Mouse (Mus musculus) CH12.LX (cell line): ENCODE results near the gene 6030408B16Rik. TPM values are rescaled to one million over a fixed set of nuclear protein-coding genes. Genes with fewer than 3 reads are reported as not detected.

Experiments used
- DNase-seq: peaks from one replicate; pipeline ENCODE4 v3.0.0-alpha.2; 2013; ENCODE audit errors: extremely low read depth
- H3K27ac ChIP-seq: 2 replicates; pipeline ENCODE4 v1.5.1; 2012; ENCODE audit warnings: low read depth, mild to moderate bottlenecking, control low read depth, moderate library complexity; ENCODE audit not compliant: insufficient read depth
- H3K27me3 ChIP-seq: replicated peaks from 2 replicates; pipeline ENCODE3; 2012; ENCODE audit warnings: inconsistent platforms
- H3K36me3 ChIP-seq, 2 experiments: replicated peaks in 1 of 2; 2 replicates each; pipeline versions ENCODE3 to v1.6.1; 2012; ENCODE audit warnings: inconsistent platforms in 1 of 2, low read length in 1 of 2, mild to moderate bottlenecking in 1 of 2, mixed read lengths in 1 of 2, moderate library complexity in 1 of 2; ENCODE audit not compliant: control insufficient read depth in 1 of 2, insufficient read depth in 1 of 2
- H3K4me1 ChIP-seq, 2 experiments: 2 replicates each; pipeline ENCODE4 v1.6.1; 2012; ENCODE audit warnings: inconsistent platforms in 1 of 2, moderate library complexity in 1 of 2; ENCODE audit not compliant: insufficient read depth in 2 of 2, control insufficient read depth in 1 of 2
- H3K4me2 ChIP-seq: 2 replicates; pipeline ENCODE4 v1.6.1; 2012; ENCODE audit warnings: low read depth, mild to moderate bottlenecking, control low read depth; ENCODE audit not compliant: poor library complexity, insufficient read depth, severe bottlenecking
- H3K4me3 ChIP-seq, 3 experiments: fragments of 150-350 bp in 1 of 3; sonication (generic) in 1 of 3; replicated peaks in 1 of 3; 2 replicates each; pipeline versions ENCODE3 to v1.5.1; 2011 to 2012; ENCODE audit warnings: low read depth in 2 of 3, low read length in 2 of 3, mild to moderate bottlenecking in 2 of 3, moderate library complexity in 2 of 3, control low read depth in 1 of 3, improper control_type of control experiment in 1 of 3, inconsistent platforms in 1 of 3, mixed read lengths in 1 of 3; ENCODE audit not compliant: poor library complexity in 1 of 3
- H3K79me2 ChIP-seq: replicated peaks from 2 replicates; pipeline ENCODE4 v1.6.1; 2012; ENCODE audit warnings: mild to moderate bottlenecking, moderate library complexity; ENCODE audit not compliant: control insufficient read depth, poor library complexity, insufficient read depth, severe bottlenecking; ENCODE audit errors: extremely low read depth
- H3K9ac ChIP-seq: 2 replicates; pipeline ENCODE4 v1.6.1; 2012; ENCODE audit warnings: low read depth, mild to moderate bottlenecking, control low read depth, moderate library complexity; ENCODE audit not compliant: insufficient read depth
- H3K9me3 ChIP-seq: replicated peaks from 2 replicates; pipeline ENCODE3; 2012; ENCODE audit warnings: low read length, inconsistent platforms, mixed read lengths
- CHD2 ChIP-seq: IDR thresholded peaks from 2 replicates; pipeline ENCODE4 v1.6.1; 2011; ENCODE audit warnings: low read length, improper control_type of control experiment
- E2F4 ChIP-seq: IDR thresholded peaks from 2 replicates; pipeline ENCODE4 v1.6.1; 2011; ENCODE audit warnings: low read depth, low read length, improper control_type of control experiment; ENCODE audit not compliant: insufficient replicate concordance
- ELF1 ChIP-seq: IDR thresholded peaks from 2 replicates; pipeline ENCODE4 v1.6.1; 2014; ENCODE audit warnings: low read depth, mild to moderate bottlenecking, inconsistent platforms, low read length, improper control_type of control experiment
- ETS1 ChIP-seq: conservative IDR thresholded peaks from 2 replicates; pipeline ENCODE4 v1.6.1; 2012; ENCODE audit warnings: low read depth, mild to moderate bottlenecking, inconsistent platforms, low read length, improper control_type of control experiment, moderate library complexity
- GABPA ChIP-seq: IDR thresholded peaks from 2 replicates; pipeline ENCODE4 v1.6.1; 2012; ENCODE audit warnings: low read depth, low read length, improper control_type of control experiment, inconsistent platforms; ENCODE audit not compliant: insufficient replicate concordance
- IRF4 ChIP-seq: IDR thresholded peaks from 2 replicates; pipeline ENCODE4 v1.6.1; 2014; ENCODE audit warnings: low read depth, mild to moderate bottlenecking, inconsistent platforms, low read length, improper control_type of control experiment
- KAT2A ChIP-seq: IDR thresholded peaks from 2 replicates; pipeline ENCODE4 v1.6.1; 2012; ENCODE audit warnings: low read length, improper control_type of control experiment, inconsistent platforms; ENCODE audit not compliant: insufficient replicate concordance
- MAX ChIP-seq: IDR thresholded peaks from 2 replicates; pipeline ENCODE4 v1.6.1; 2011; ENCODE audit warnings: low read length, improper control_type of control experiment
- NRF1 ChIP-seq: IDR thresholded peaks from 2 replicates; pipeline ENCODE4 v1.6.1; 2014; ENCODE audit warnings: low read depth, mild to moderate bottlenecking, inconsistent platforms, low read length, improper control_type of control experiment, moderate library complexity
- PAX5 ChIP-seq: IDR thresholded peaks from 2 replicates; pipeline ENCODE4 v1.6.1; 2012; ENCODE audit warnings: low read length, inconsistent platforms, mixed read lengths
- POLR2A ChIP-seq: IDR thresholded peaks from 2 replicates; pipeline ENCODE4 v1.6.1; 2011; ENCODE audit warnings: low read depth, mild to moderate bottlenecking, improper control_type of control experiment, low read length
- POLR2AphosphoS2 ChIP-seq: IDR thresholded peaks from 2 replicates; pipeline ENCODE4 v1.6.1; 2011; ENCODE audit warnings: low read depth, low read length, improper control_type of control experiment
- RAD21 ChIP-seq: IDR thresholded peaks from 2 replicates; pipeline ENCODE4 v1.6.1; 2011; ENCODE audit warnings: low read depth, mild to moderate bottlenecking, low read length, improper control_type of control experiment, moderate library complexity
- TBP ChIP-seq: conservative IDR thresholded peaks from 2 replicates; pipeline ENCODE4 v1.6.1; 2011; ENCODE audit warnings: low read depth, low read length, improper control_type of control experiment
- TCF12 ChIP-seq: IDR thresholded peaks from 2 replicates; pipeline ENCODE4 v1.6.1; 2014; ENCODE audit warnings: low read depth, mild to moderate bottlenecking, inconsistent platforms, low read length, improper control_type of control experiment
- USF2 ChIP-seq: conservative IDR thresholded peaks from 2 replicates; pipeline ENCODE4 v1.6.1; 2011; ENCODE audit warnings: low read depth, low read length, improper control_type of control experiment
- ZKSCAN1 ChIP-seq: IDR thresholded peaks from 2 replicates; pipeline ENCODE4 v1.6.1; 2012; ENCODE audit warnings: low read depth, inconsistent platforms, low read length, improper control_type of control experiment, borderline replicate concordance
- dilution Hi-C: fragments of 300-500 bp; cut with MboI; formaldehyde crosslinking; loops from 2 replicates; pipeline ENCODE4 v1.14.3; 2020; ENCODE audit warnings: low sequenced_read_pairs; ENCODE audit not compliant: extremely low pct_unique_long_range_greater_than_20kb, extremely low pct_ligation_motif_present
- in situ Hi-C: fragments of 300-500 bp; cut with MboI; formaldehyde crosslinking; loops from 3 replicates; pipeline ENCODE4 v1.14.3; 2019; ENCODE audit warnings: low sequenced_read_pairs, low pct_ligation_motif_present, low pct_unique_long_range_greater_than_20kb, mixed read lengths
- polyA plus RNA-seq: library from polyadenylated mRNA; unstranded; fragments of >175 nt; gene quantifications from 2 replicates; pipeline ENCODE4 v1.2.1, GENCODE M21; 2012; ENCODE audit warnings: low read depth; ENCODE audit not compliant: insufficient read length
- total RNA-seq, 2 experiments: library from RNA; depleted of rRNA; stranded (reverse); fragments of 300-350 nt in 1 of 2; fragments of >200 nt in 1 of 2; gene quantifications; 2 replicates each; pipeline ENCODE4 v1.2.3; 2012 to 2014

The 6030408B16Rik gene
- total and polyA plus RNA-seq, 3 experiments = 0.13 to 0.17 TPM; not detected in 1

DNA sequence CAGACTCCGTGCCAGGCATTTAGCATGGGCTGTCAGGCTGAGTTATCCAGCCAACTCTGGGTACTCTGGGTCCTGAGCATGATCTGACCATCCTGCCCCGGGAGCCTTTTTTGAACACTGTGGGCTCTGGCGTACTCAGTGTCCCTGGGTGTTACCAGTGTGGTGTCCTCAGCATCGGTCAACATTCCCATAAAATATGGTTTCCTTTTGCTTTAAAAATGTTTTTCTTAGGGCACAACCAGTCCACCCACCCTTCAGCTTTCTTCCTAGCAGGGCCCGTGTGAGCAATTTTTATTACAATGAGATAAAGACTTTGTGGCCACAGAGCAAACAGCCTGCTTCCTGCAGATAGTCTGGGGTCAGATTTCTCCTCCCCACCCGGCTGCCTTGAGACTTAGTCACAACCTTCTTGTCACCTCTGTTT, 27.6 kb downstream of the 6030408B16Rik start:
- no peaks in the 10 kb centered on the region for H3K27me3 ChIP-seq
- no peak overlapping the region for H3K4me2 ChIP-seq
- H3K4me3 ChIP-seq = no peak overlapping the region
- no peaks in the 10 kb centered on the region for H3K79me2 ChIP-seq
- TF ChIP-seq MAX (no peak), ELF1 (no peak), POLR2A (no peak), POLR2AphosphoS2 (no peak), TCF12 (no peak), GABPA (no peak), USF2 (no peak), KAT2A (no peak), IRF4 (no peak)
- TF ChIP-seq, all 38 proteins: peak for 0
- DNase-seq = no peak
- Histone ChIP-seq H3K9me3 (peaks cover 6% of the 10 kb centered on the region), H3K9ac (no peak overlapping the region), H3K36me3 (no peaks in the 10 kb centered on the region), H3K4me1 (peaks cover 25 to 57% of the 10 kb centered on the region in 2 experiments), H3K27ac (no peak overlapping the region)
- dilution Hi-C loops = no loop called here
- in situ Hi-C loops = loop anchor here (5.0 kb wide), 1 partner anchor 752 kb away; the partner anchor contains the start of gene Eif4b

DNA sequence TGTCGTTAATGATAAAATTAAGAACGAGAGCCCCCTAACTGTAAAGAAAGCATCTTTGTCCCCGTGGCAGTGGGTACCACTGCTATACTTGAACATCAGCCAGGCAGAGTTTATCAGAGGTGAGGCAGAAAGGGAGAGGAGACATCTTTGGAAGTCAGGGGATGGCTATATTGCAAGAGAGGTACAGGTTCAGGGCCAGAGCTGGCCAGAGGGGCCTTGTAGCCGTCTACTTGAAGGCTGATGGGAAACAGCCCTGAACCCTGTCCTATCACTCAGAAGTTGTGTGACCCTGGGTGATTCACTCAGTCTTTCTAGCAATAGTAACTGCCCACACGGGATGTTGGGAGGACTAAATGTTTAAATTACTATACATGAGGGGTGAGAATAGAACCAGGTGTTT, 28.1 kb downstream of the 6030408B16Rik start:
- DNase-seq = no peak
- Histone ChIP-seq H3K27me3 (no peaks in the 10 kb centered on the region), H3K79me2 (no peaks in the 10 kb centered on the region), H3K4me2 (no peak overlapping the region), H3K4me1 (peaks cover 25 to 57% of the 10 kb centered on the region in 2 experiments), H3K27ac (no peak overlapping the region), H3K4me3 (no peak overlapping the region), H3K9ac (no peak overlapping the region), H3K9me3 (peaks cover 6% of the 10 kb centered on the region), H3K36me3 (no peaks in the 10 kb centered on the region)
- TF ChIP-seq ETS1 (no peak), MAX (no peak), PAX5 (no peak), NRF1 (no peak)
- in situ Hi-C loops = loop anchor here (5.0 kb wide), 1 partner anchor 751 kb away; the partner anchor contains the start of gene Eif4b
- dilution Hi-C loops = no loop called here

GRCm38 (mm10) chr15:101322106-101322505, 29.1 kb downstream of the 6030408B16Rik start:
- Histone ChIP-seq H3K27ac (no peak overlapping the region), H3K4me3 (no peak overlapping the region), H3K9me3 (peaks cover 6% of the 10 kb centered on the region), H3K79me2 (no peaks in the 10 kb centered on the region), H3K9ac (no peak overlapping the region), H3K4me2 (no peak overlapping the region), H3K4me1 (peaks cover 21 to 52% of the 10 kb centered on the region in 2 experiments), H3K36me3 (no peaks in the 10 kb centered on the region), H3K27me3 (no peaks in the 10 kb centered on the region)
- TF ChIP-seq TBP = no peak
- TF ChIP-seq RAD21 = no peak
- no peak for TF ChIP-seq ZKSCAN1
- no peak for TF ChIP-seq CHD2
- TF ChIP-seq E2F4 = no peak
- no peak for TF ChIP-seq POLR2A
- in situ Hi-C loops (loop anchor here (5.0 kb wide), 1 partner anchor 750 kb away; the partner anchor contains the start of gene Eif4b), dilution Hi-C loops (no loop called here)
- DNase-seq = no peak
